Mouse (Mus musculus) heart, postnatal 0 days (tissue): Measurements from ENCODE around the gene Atrnl1.

Experiments used
- CTCF ChIP-seq: IDR thresholded peaks from 2 replicates; pipeline ENCODE4 v1.5.1; 2016; ENCODE audit warnings: antibody characterized with exemption, control low read depth, low read depth
- EP300 ChIP-seq: IDR thresholded peaks from 2 replicates; pipeline ENCODE4 v1.6.1; 2016; ENCODE audit warnings: antibody characterized with exemption, low read depth

GRCm38 (mm10) chr19:57762526-57762925, 151.7 kb downstream of the Atrnl1 start:
- TF ChIP-seq CTCF = no peak
- TF ChIP-seq EP300 = no peak
